Mouse (Mus musculus) limb, embryonic 14.5 days (tissue): ENCODE data around the gene Dnajb4. TPM values are rescaled to one million over a fixed set of nuclear protein-coding genes. Genes with fewer than 3 reads are reported as not detected.
A peak's percentile ranks its signal among the peaks of the same experiment; 100 is the strongest.

Source experiments
- ATAC-seq: fragments of 200-750 bp; cut with Nextera tagmentation; 2 replicates; pipeline ENCODE4 v1.8.0; 2017; ENCODE audit warnings: low read depth, moderate number of reproducible peaks, moderate TSS enrichment; ENCODE audit not compliant: low FRiP score
- DNase-seq: peaks from one replicate; pipeline ENCODE4 v3.0.0-alpha.2; 2015; ENCODE audit warnings: low spot score
- H3K27ac ChIP-seq: fragments of 300-500 bp; sonication (generic); replicated peaks from 2 replicates; pipeline ENCODE4 v1.5.1; 2014; ENCODE audit warnings: low read depth, mild to moderate bottlenecking, low read length, moderate library complexity, mixed read lengths
- H3K27me3 ChIP-seq: fragments of 300-500 bp; sonication (generic); 2 replicates; pipeline ENCODE4 v1.6.1; 2014; ENCODE audit warnings: low read length, mixed read lengths; ENCODE audit not compliant: control insufficient read depth, insufficient read depth
- H3K36me3 ChIP-seq: fragments of 300-500 bp; sonication (generic); 2 replicates; pipeline ENCODE4 v1.6.1; 2014; ENCODE audit warnings: mild to moderate bottlenecking, low read length, moderate library complexity, mixed read lengths; ENCODE audit not compliant: control insufficient read depth, insufficient read depth
- H3K4me1 ChIP-seq: fragments of 300-500 bp; sonication (generic); 2 replicates; pipeline ENCODE4 v1.6.1; 2014; ENCODE audit warnings: antibody characterized with exemption, low read length, mixed read lengths; ENCODE audit not compliant: control insufficient read depth, insufficient read depth
- H3K4me2 ChIP-seq: fragments of 300-500 bp; sonication (generic); replicated peaks from 2 replicates; pipeline ENCODE4 v1.6.1; 2014; ENCODE audit warnings: low read depth, mild to moderate bottlenecking, low read length, moderate library complexity; ENCODE audit not compliant: severe bottlenecking
- H3K4me3 ChIP-seq: fragments of 300-500 bp; sonication (generic); replicated peaks from 2 replicates; pipeline ENCODE4 v1.5.1; 2014; ENCODE audit warnings: low read length
- H3K9ac ChIP-seq: fragments of 300-500 bp; sonication (generic); 2 replicates; pipeline ENCODE4 v1.6.1; 2014; ENCODE audit warnings: mild to moderate bottlenecking, low read depth, low read length, moderate library complexity; ENCODE audit not compliant: severe bottlenecking
- H3K9me3 ChIP-seq: fragments of 300-500 bp; sonication (generic); 2 replicates; pipeline ENCODE4 v1.6.1; 2016; ENCODE audit warnings: low read length; ENCODE audit not compliant: control insufficient read depth
- POLR2A ChIP-seq: fragments of 200-500 bp; IDR thresholded peaks from 2 replicates; pipeline ENCODE4 v1.8.0; 2012; ENCODE audit warnings: inconsistent platforms, mild to moderate bottlenecking, moderate library complexity, borderline replicate concordance; ENCODE audit not compliant: insufficient read depth, insufficient read length; ENCODE audit errors: extremely low read depth
- WGBS: fragments of 180-500 bp; shearing (Covaris S2); extraction: QIAGEN DNeasy Blood & Tissue Kit; methylation state at CpG from one replicate; pipeline ENCODE4 v1.1.7; 2014; 5-methylcytosine and 5-hydroxymethylcytosine counted together
- polyA plus RNA-seq, 2 experiments: library from polyadenylated mRNA; depleted of rRNA in 1 of 2; stranded (reverse) in 1 of 2; unstranded in 1 of 2; fragments of >200 nt; fragmentation: Nextera tagmentation in 1 of 2; extraction: Ambion mirVana in 1 of 2; gene quantifications; 2 replicates each; pipeline versions ENCODE4 v1.2.1 to v1.2.3; 2012 to 2014

Gene Dnajb4
- polyA plus RNA-seq, 2 experiments = 19.2 to 31.6 TPM

DNA sequence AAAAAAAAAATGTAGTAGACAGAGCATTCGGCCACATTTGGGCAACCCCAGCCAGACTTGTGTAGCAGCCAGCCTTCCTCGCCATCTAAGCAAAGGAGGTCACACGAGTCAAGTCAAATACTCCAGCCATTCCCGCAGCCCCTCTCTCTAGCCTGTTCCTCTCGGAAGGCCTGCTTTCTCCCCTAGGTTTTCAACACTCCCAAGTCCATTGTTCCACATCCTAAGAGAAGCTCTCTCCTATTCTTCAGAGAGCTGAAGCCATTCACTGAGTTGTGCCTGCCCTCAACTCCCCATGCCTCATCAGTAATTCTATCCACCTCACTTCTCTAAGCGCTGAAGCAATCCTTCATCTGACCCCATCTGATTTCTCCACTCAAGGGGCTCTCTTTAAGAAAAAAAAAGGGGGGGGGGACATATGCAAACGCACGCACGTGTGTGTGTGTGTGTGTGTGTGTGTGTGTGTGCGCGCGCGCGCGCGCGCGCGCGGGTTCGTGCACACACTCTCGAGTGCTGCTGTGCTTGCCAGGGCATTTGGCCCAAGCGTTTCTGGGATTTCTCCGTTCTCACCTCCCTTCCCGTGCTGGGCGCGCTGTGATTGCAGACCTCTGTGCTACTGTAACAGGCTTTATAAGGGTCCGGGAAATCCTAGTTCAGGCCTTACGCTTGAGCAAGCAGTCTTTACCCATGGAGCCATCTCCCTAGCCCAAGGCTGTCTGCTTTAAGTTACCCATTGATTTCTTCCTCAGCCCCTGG is 43.2 kb downstream of the Dnajb4 start:
- Histone ChIP-seq H3K36me3 (no peaks in the 10 kb centered on the region), H3K4me2 (peak overlapping the region; percentile 48), H3K27me3 (0 out of 2 replicates have a peak, but pooled peaks cover 9% of the 10 kb centered on the region), H3K4me3 (peak overlapping the region; percentile 22), H3K9me3 (no peaks in the 10 kb centered on the region), H3K4me1 (peaks cover 12% of the 10 kb centered on the region), H3K27ac (no peak overlapping the region), H3K9ac (peak overlapping the region; percentile 28; the same call in 1 of the 2 replicates)
- peak; percentile 31 for DNase-seq
- no peak for ATAC-seq
- WGBS = 14% methylated on average over 29 of the region's 29 CpGs
- TF ChIP-seq POLR2A = no peak

DNA sequence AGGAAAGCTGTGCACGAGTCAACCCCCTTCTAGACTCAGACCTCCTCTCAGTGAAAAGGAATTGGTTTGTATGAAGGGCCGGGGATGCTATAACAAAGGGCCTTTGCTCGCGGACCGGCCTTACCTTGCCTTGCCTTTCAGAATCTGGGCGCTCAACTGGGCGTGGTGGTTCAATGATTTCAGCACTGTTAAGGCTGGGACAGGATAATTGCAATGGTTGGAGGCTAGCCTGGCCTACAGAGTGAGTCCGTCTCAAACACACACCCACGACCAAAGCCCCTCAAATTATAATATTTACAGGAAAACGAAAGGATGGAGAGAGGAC is 44.0 kb downstream of the Dnajb4 start, which contains the start of gene Gipc2:
Gipc2 (minus strand) TSS at position 132 of the 325 bp plus-strand sequence.
- 0 out of 2 replicates have a peak, but pooled peaks have one; percentile 4 for ATAC-seq

DNA sequence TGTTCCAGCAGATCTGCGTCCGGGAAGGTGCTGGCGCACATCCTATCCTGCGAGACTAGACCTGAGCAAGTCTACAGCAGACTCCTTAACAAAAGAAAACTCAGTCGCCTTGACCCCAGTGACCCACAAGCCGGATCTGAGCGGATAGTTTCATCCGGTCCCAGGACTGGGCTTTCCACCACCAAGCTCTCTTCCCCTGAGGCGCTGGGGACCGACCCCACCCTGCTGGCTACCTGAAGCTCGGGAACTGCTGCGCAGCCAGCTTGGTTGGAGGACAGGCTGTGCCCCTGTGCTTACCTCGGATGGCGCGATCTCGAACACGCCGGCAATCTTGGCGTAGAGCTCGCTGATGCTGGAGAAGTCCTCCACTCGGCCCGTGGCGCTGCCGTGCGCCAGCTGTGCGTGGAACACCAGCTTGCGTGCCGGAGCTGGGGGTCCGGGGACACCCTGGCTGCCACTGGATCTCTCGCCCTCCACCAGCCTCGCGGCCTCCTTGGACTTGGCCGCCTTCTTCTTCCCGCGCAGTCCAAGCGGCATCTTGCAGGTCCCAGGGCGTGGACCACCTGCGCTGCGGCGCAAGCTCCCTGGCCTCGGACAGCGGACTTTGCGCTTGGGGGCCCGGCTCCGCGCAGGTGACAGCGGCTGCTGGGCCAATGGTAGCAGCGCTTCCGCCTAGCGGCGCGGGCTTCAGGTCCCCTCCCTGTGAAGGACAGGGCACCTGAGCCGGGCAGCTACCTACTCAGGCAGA is 44.6 kb downstream of the Dnajb4 start:
- Histone ChIP-seq H3K4me3 (peak overlapping the region; percentile 50), H3K36me3 (no peaks in the 10 kb centered on the region), H3K4me1 (peaks cover 12% of the 10 kb centered on the region), H3K9me3 (no peaks in the 10 kb centered on the region), H3K9ac (peak overlapping the region; percentile 50), H3K27me3 (0 out of 2 replicates have a peak, but pooled peaks cover 9% of the 10 kb centered on the region), H3K4me2 (peak overlapping the region; percentile 98), H3K27ac (no peak overlapping the region)
- 2% methylated on average over 43 of the region's 53 CpGs for WGBS
- DNase-seq = no peak
- peak; percentile 54; the same call in 1 of the 2 replicates for ATAC-seq
- TF ChIP-seq POLR2A = no peak

More for the DNA sequence above, 44.0 kb downstream of the Dnajb4 start, which contains the start of gene Gipc2:
- H3K4me3 ChIP-seq = peak within 1 kb of the TSS; percentile 50
- H3K9me3 ChIP-seq = no peaks in the 10 kb centered on the region
- H3K27ac ChIP-seq = no peak within 1 kb of the TSS
- peak within 1 kb of the TSS; percentile 50 for H3K9ac ChIP-seq
- H3K27me3 ChIP-seq = 0 out of 2 replicates have a peak, but pooled peaks cover 9% of the 10 kb centered on the region
- no peak for DNase-seq
- WGBS = 7% methylated on average over 10 of the region's 10 CpGs
- peak within 1 kb of the TSS; percentile 98 for H3K4me2 ChIP-seq
- no peak for TF ChIP-seq POLR2A
- H3K36me3 ChIP-seq = no peaks in the 10 kb centered on the region
- H3K4me1 ChIP-seq = peaks cover 12% of the 10 kb centered on the region

DNA sequence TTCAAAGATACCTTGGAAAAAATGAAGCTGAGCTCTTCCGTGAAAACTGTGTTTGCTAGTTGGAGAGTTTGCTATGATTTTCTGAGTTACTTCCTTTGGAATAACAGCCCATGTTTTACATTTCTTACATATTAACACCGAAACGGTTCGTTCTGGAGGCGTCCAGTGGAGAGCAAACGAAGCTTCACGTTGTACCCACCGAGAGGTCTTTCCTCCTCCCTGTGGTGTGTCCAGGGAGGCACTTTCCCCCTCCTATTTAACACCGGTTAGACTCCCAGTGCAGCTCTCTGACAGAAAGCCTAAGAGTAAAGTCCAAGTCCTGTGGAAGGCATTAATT is 45.1 kb downstream of the Dnajb4 start:
- peak overlapping the region; percentile 98 for H3K4me2 ChIP-seq
- 0 out of 2 replicates have a peak, but pooled peaks cover 9% of the 10 kb centered on the region for H3K27me3 ChIP-seq
- no peak for TF ChIP-seq POLR2A
- peak overlapping the region; percentile 50 for H3K4me3 ChIP-seq
- peaks cover 12% of the 10 kb centered on the region for H3K4me1 ChIP-seq
- no peak for ATAC-seq
- H3K9ac ChIP-seq = peak overlapping the region; percentile 50; the same call in 1 of the 2 replicates
- 24% methylated on average over 9 of the region's 9 CpGs for WGBS
- no peak overlapping the region for H3K27ac ChIP-seq
- no peaks in the 10 kb centered on the region for H3K9me3 ChIP-seq
- DNase-seq = no peak
- H3K36me3 ChIP-seq = no peaks in the 10 kb centered on the region

DNA sequence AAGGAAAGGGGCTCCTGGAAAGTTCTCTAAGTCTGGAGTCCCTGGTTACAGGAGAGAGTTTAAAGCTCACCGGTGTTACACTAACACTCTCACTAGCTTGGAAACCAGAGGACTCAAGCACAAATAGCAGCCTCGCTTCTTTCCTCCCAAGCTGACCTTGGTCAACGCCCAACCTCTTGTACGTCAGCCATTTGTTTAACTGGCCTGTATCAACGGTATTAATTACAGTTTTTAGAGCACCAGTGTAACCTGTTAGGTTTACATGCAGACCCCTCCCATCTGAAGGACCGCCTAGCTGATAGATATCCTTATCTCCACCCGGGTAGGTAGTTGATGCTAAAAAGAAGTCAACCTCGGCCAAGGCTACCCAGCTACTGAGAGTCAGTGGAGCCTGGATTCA is 46.8 kb downstream of the Dnajb4 start:
- no peak for TF ChIP-seq POLR2A
- Histone ChIP-seq H3K9me3 (no peaks in the 10 kb centered on the region), H3K4me3 (no peak overlapping the region), H3K36me3 (no peaks in the 10 kb centered on the region), H3K4me2 (no peak overlapping the region), H3K9ac (no peak overlapping the region), H3K4me1 (peaks cover 12% of the 10 kb centered on the region), H3K27me3 (0 out of 2 replicates have a peak, but pooled peaks cover 9% of the 10 kb centered on the region), H3K27ac (no peak overlapping the region)
- DNase-seq (no peak), ATAC-seq (no peak)
- WGBS = 90% methylated on average over 8 of the region's 8 CpGs
